In genomic region chr12:57536909-57537670, GRCm38 (mm10) we compare ENCODE assay signal across 18 mouse cellular contexts. TPM values are rescaled to one million over a fixed set of nuclear protein-coding genes. Genes with fewer than 3 reads are reported as not detected.
DNase-seq lines count a peak whose midpoint lies in the region; ATAC-seq and TF ChIP-seq lines count a peak whose summit lies in the region.
"Had no signal": no experiment of that assay in that cellular context is flagged by ENCODE, and none has a peak within 500 bp of the region (broad histone marks: within the 10 kb centered on the region; RNA-seq: fewer than 3 reads in every experiment).

No protein-coding gene starts in this region.

- ATAC-seq in intestine, embryonic 14.5 days (replicated peaks; ENCODE audit: low FRiP score, low TSS enrichment, low read depth) = no peak
- ATAC-seq in midbrain, embryonic 13.5 days = no peak
- ATAC-seq in CD4-positive, CD25-positive, alpha-beta regulatory T cell, adult 4 months = no peak
- ATAC-seq: hindbrain, postnatal 0 days had no signal

- peak overlapping the region; percentile 11; the same call in 1 of the 2 replicates for H3K4me2 ChIP-seq in intestine, embryonic 14.5 days (ENCODE audit: low read length)
- no peak overlapping the region for H3K4me2 ChIP-seq in midbrain, embryonic 13.5 days (replicated peaks)
- H3K4me2 ChIP-seq: embryonic facial prominence, embryonic 13.5 days; forebrain, embryonic 12.5 days had no signal

- peak overlapping the region; percentile 83; the same call in 1 of the 2 replicates for H3K27ac ChIP-seq in intestine, embryonic 14.5 days (ENCODE audit: low read depth)
- H3K27ac ChIP-seq in midbrain, embryonic 13.5 days = peak overlapping the region; percentile 31; the same call in 1 of the 2 replicates
- H3K27ac ChIP-seq: embryonic facial prominence, embryonic 13.5 days; forebrain, embryonic 12.5 days; heart, adult 2 months; hindbrain, postnatal 0 days had no signal

- no peaks in the 10 kb centered on the region for H3K36me3 ChIP-seq in intestine, embryonic 14.5 days (ENCODE audit: control insufficient read depth, insufficient read depth, low read length)
- no peaks in the 10 kb centered on the region for H3K36me3 ChIP-seq in midbrain, embryonic 13.5 days
- H3K36me3 ChIP-seq: embryonic facial prominence, embryonic 13.5 days; forebrain, embryonic 12.5 days had no signal

- H3K27me3 ChIP-seq in intestine, embryonic 14.5 days (replicated peaks; ENCODE audit: control insufficient read depth, insufficient read depth, low read length) = peaks cover 89% of the 10 kb centered on the region
- peaks cover 90% of the 10 kb centered on the region for H3K27me3 ChIP-seq in midbrain, embryonic 13.5 days
- H3K27me3 ChIP-seq: CH12.LX had no signal

- no peak for TF ChIP-seq CTCF in lung, adult 2 months (IDR thresholded peaks at IDR 0.05; ENCODE audit: insufficient read depth, low read length)
- no peak for TF ChIP-seq CTCF in brain, embryonic 14.5 days (IDR thresholded peaks at IDR 0.05; ENCODE audit: borderline replicate concordance, extremely low read depth, insufficient read depth, insufficient read length)

- 10% methylated on average over 11 of the region's 11 CpGs for WGBS in lung, adult 2 months
- 4% methylated on average over 11 of the region's 11 CpGs for WGBS in intestine, embryonic 14.5 days
- WGBS in midbrain, embryonic 13.5 days = 6% methylated on average over 11 of the region's 11 CpGs

- no peak for TF ChIP-seq POLR2A in lung, adult 2 months (IDR thresholded peaks at IDR 0.05; ENCODE audit: borderline replicate concordance, extremely low read depth, low read depth, low read length)
- no peak for TF ChIP-seq POLR2A in brain, embryonic 14.5 days (IDR thresholded peaks at IDR 0.05; ENCODE audit: borderline replicate concordance, extremely low read depth, insufficient read depth, insufficient read length, poor library complexity, severe bottlenecking)

- no peaks in the 10 kb centered on the region for H3K9me3 ChIP-seq in intestine, embryonic 14.5 days (ENCODE audit: control insufficient read depth, low read length)
- no peaks in the 10 kb centered on the region for H3K9me3 ChIP-seq in midbrain, embryonic 13.5 days
- H3K9me3 ChIP-seq: embryonic facial prominence, embryonic 13.5 days; forebrain, embryonic 12.5 days had no signal

- H3K4me3 ChIP-seq in lung, adult 2 months (replicated peaks; ENCODE audit: extremely low read depth, low read depth, low read length) = no peak overlapping the region
- H3K4me3 ChIP-seq in intestine, embryonic 14.5 days (ENCODE audit: low read depth, low read length) = no peak overlapping the region
- H3K4me3 ChIP-seq in midbrain, embryonic 13.5 days (replicated peaks) = no peak overlapping the region
- H3K4me3 ChIP-seq: embryonic facial prominence, embryonic 13.5 days; forebrain, embryonic 12.5 days; heart, adult 2 months had no signal

- DNase-seq in lung, adult 2 months = peak; percentile 49
- no peak for DNase-seq in lung, postnatal 10 days
- DNase-seq in brain, embryonic 14.5 days (ENCODE audit: low read depth) = peak; percentile 35
- DNase-seq in intestine, embryonic 14.5 days (ENCODE audit: low spot score) = peak; percentile 76
- no peak for DNase-seq in adrenal gland, postnatal 14 days
- DNase-seq in adrenal gland, postnatal 4 days (ENCODE audit: low spot score in 2 of 2) = no peak
- DNase-seq: cerebellum, adult 9-11 months; heart, adult 2 months; right cerebral cortex, postnatal 4 days; thymus, postnatal 4 days had no signal

- 0 out of 2 replicates have a peak overlapping the region, but pooled peaks have one; percentile 18 for H3K9ac ChIP-seq in intestine, embryonic 14.5 days (ENCODE audit: low read length)
- no peak overlapping the region for H3K9ac ChIP-seq in midbrain, embryonic 13.5 days (replicated peaks)
- H3K9ac ChIP-seq: embryonic facial prominence, embryonic 13.5 days; forebrain, embryonic 12.5 days had no signal

- H3K4me1 ChIP-seq in lung, adult 2 months (ENCODE audit: control insufficient read depth, insufficient read depth, low read length) = peaks cover 3% of the 10 kb centered on the region; the same call in 1 of the 2 replicates
- 0 out of 2 replicates have a peak, but pooled peaks cover 5% of the 10 kb centered on the region for H3K4me1 ChIP-seq in intestine, embryonic 14.5 days (replicated peaks; ENCODE audit: control insufficient read depth, insufficient read depth, low read length)
- H3K4me1 ChIP-seq in midbrain, embryonic 13.5 days (replicated peaks) = peaks cover 24% of the 10 kb centered on the region

RNA-seq across cellular contexts. Expression of gene Foxa1, which starts 9.6 kb away (rescaled TPM):
- 28.5 and 31.1 TPM in 2 replicates for polyA plus RNA-seq in lung, adult 2 months (2012; rRNA removed)
- polyA plus RNA-seq in brain, embryonic 14.5 days (2012; rRNA removed) = 4.5 and 7.7 TPM in 2 replicates
- 8.3 and 8.4 TPM in 2 replicates for polyA plus RNA-seq in intestine, embryonic 14.5 days (2014; fragmentation: Nextera tagmentation; extraction: Ambion mirVana)
- 3.0 and 3.8 TPM in 2 replicates for polyA plus RNA-seq in midbrain, embryonic 13.5 days (2015; fragmentation: Nextera tagmentation; extraction: Ambion mirVana)
- 0.11 and 1.9 TPM in 2 replicates for total RNA-seq in adrenal gland, postnatal 14 days (2021)
- total RNA-seq in adrenal gland, postnatal 4 days (2021) = under 1 TPM in 1 of 2 experiments, not detected in 1; 0.45 TPM
- not detected for polyA plus RNA-seq in CD4-positive, CD25-positive, alpha-beta regulatory T cell, adult 4 months (2017; shearing (Covaris generic))
- total RNA-seq: CH12.LX; heart, adult 2 months; heart, postnatal 10 days; layer of hippocampus, postnatal 10 days had no signal

RNA-seq across cellular contexts. Expression of gene Ttc6, which starts 26.8 kb away (rescaled TPM):
- polyA plus RNA-seq in lung, adult 2 months (2012; rRNA removed) = 3.5 and 5.2 TPM in 2 replicates
- polyA plus RNA-seq in brain, embryonic 14.5 days (2012; rRNA removed) = 0.73 and 1.2 TPM in 2 replicates
- 1.7 and 2.6 TPM in 2 replicates for polyA plus RNA-seq in intestine, embryonic 14.5 days (2014; fragmentation: Nextera tagmentation; extraction: Ambion mirVana)
- 1.8 and 2.6 TPM in 2 replicates for polyA plus RNA-seq in midbrain, embryonic 13.5 days (2015; fragmentation: Nextera tagmentation; extraction: Ambion mirVana)
- not detected in 2 replicates for total RNA-seq in adrenal gland, postnatal 14 days (2021)
- not detected for total RNA-seq in adrenal gland, postnatal 4 days (2021)
- not detected for polyA plus RNA-seq in CD4-positive, CD25-positive, alpha-beta regulatory T cell, adult 4 months (2017; shearing (Covaris generic))
- total RNA-seq: CH12.LX; heart, adult 2 months; heart, postnatal 10 days had no signal

Comparison
In these comparisons a context has a peak if more than half of its experiments do, and no peak if none do; other contexts are left out.
1. DNase-seq: peak in lung, adult 2 months (single experiment), brain, embryonic 14.5 days (single experiment) and intestine, embryonic 14.5 days (single experiment); none in lung, postnatal 10 days (single experiment), adrenal gland, postnatal 14 days (single experiment) and adrenal gland, postnatal 4 days (0 of 2).